Mouse (Mus musculus) liver, postnatal 0 days (tissue): ENCODE results near the gene Col23a1.

Experiments
- CTCF ChIP-seq: sonication (generic); IDR thresholded peaks from 2 replicates; pipeline ENCODE4 v1.5.1; 2016; ENCODE audit warnings: antibody characterized with exemption, low read depth
- EP300 ChIP-seq: IDR thresholded peaks from 2 replicates; pipeline ENCODE4 v1.6.1; 2016; ENCODE audit warnings: antibody characterized with exemption, low read depth, mild to moderate bottlenecking

- no peak for TF ChIP-seq CTCF
- no peak for TF ChIP-seq EP300
Measured at GRCm38 (mm10) chr11:51315991-51316810, 26.5 kb downstream of the Col23a1 start.
